Mouse (Mus musculus) midbrain, embryonic 14.5 days (tissue): Measurements from ENCODE around the gene Serpina3m. TPM values are rescaled to one million over a fixed set of nuclear protein-coding genes. Genes with fewer than 3 reads are reported as not detected.

ENCODE experiments used
- ATAC-seq: fragments of 200-750 bp; cut with Nextera tagmentation; 2 replicates; pipeline ENCODE4 v1.8.0; 2017; ENCODE audit warnings: moderate number of reproducible peaks, moderate library complexity; ENCODE audit not compliant: low FRiP score, low TSS enrichment
- DNase-seq: peaks from one replicate; pipeline ENCODE4 v3.0.0-alpha.2; 2015
- H3K27ac ChIP-seq: fragments of 300-500 bp; sonication (generic); replicated peaks from 2 replicates; pipeline ENCODE4 v1.5.1; 2014; ENCODE audit warnings: mild to moderate bottlenecking, low read depth, low read length, moderate library complexity
- H3K27me3 ChIP-seq: fragments of 300-500 bp; sonication (generic); 2 replicates; pipeline ENCODE4 v1.6.1; 2014; ENCODE audit warnings: low read length, control low read depth, mixed read lengths; ENCODE audit not compliant: control insufficient read depth, insufficient read depth
- H3K36me3 ChIP-seq: fragments of 300-500 bp; sonication (generic); 2 replicates; pipeline ENCODE4 v1.6.1; 2014; ENCODE audit warnings: low read length, control low read depth; ENCODE audit not compliant: control insufficient read depth, insufficient read depth
- H3K4me1 ChIP-seq: fragments of 300-500 bp; sonication (generic); 2 replicates; pipeline ENCODE4 v1.6.1; 2014; ENCODE audit warnings: mild to moderate bottlenecking, antibody characterized with exemption, low read length, control low read depth; ENCODE audit not compliant: control insufficient read depth, insufficient read depth
- H3K4me2 ChIP-seq: fragments of 300-500 bp; sonication (generic); 2 replicates; pipeline ENCODE4 v1.6.1; 2014; ENCODE audit warnings: mild to moderate bottlenecking, low read length, moderate library complexity
- H3K4me3 ChIP-seq: fragments of 300-500 bp; sonication (generic); replicated peaks from 2 replicates; pipeline ENCODE4 v1.5.1; 2014; ENCODE audit warnings: low read depth, low read length
- H3K9ac ChIP-seq: fragments of 300-500 bp; sonication (generic); replicated peaks from 2 replicates; pipeline ENCODE4 v1.6.1; 2014; ENCODE audit warnings: mild to moderate bottlenecking, low read length, moderate library complexity
- H3K9me3 ChIP-seq: fragments of 300-500 bp; sonication (generic); 2 replicates; pipeline ENCODE4 v1.6.1; 2016; ENCODE audit warnings: low read length, control low read depth, mixed read lengths; ENCODE audit not compliant: control insufficient read depth
- WGBS: fragments of 180-500 bp; shearing (Covaris S2); extraction: QIAGEN DNeasy Blood & Tissue Kit; methylation state at CpG from one replicate; pipeline ENCODE4 v1.1.7; 2014; 5-methylcytosine and 5-hydroxymethylcytosine counted together
- polyA plus RNA-seq: library from polyadenylated mRNA; unstranded; fragments of >200 nt; fragmentation: Nextera tagmentation; extraction: Ambion mirVana; gene quantifications from 2 replicates; pipeline ENCODE4 v1.2.1, GENCODE M21; 2014

Serpina3m gene
- polyA plus RNA-seq, 1 experiment from 2014 or later, result not detected

DNA sequence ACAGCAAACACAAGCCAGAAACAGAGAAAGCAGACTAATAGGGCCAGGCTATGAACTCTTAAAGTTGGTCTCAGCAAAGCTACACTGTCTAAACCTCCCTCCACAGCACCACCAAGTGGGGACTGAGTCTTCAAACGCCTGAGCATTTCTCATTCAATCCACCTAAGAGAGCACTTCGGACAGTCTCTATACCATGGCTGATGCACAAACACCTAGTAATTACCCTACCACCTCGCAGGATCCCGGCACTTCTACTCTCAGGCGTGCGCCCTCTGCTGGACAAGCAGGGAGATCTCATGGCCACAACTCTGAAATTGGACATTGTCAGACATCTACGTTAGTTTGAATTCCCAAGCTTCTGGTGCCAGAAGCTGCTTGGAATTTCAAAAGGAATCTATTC lies 88.6 kb downstream of the Serpina3m start:
- no peaks in the 10 kb centered on the region for H3K36me3 ChIP-seq
- H3K9ac ChIP-seq, result no peak overlapping the region
- H3K4me2 ChIP-seq, result no peak overlapping the region
- 5% methylated on average over 7 of the region's 7 CpGs for WGBS
- H3K27ac ChIP-seq, result no peak overlapping the region
- ATAC-seq (no peak), DNase-seq (peak; percentile 80)
- H3K4me1 ChIP-seq, result no peaks in the 10 kb centered on the region
- H3K9me3 ChIP-seq, result no peaks in the 10 kb centered on the region
- H3K4me3 ChIP-seq, result no peak overlapping the region
- H3K27me3 ChIP-seq, result no peaks in the 10 kb centered on the region

DNA sequence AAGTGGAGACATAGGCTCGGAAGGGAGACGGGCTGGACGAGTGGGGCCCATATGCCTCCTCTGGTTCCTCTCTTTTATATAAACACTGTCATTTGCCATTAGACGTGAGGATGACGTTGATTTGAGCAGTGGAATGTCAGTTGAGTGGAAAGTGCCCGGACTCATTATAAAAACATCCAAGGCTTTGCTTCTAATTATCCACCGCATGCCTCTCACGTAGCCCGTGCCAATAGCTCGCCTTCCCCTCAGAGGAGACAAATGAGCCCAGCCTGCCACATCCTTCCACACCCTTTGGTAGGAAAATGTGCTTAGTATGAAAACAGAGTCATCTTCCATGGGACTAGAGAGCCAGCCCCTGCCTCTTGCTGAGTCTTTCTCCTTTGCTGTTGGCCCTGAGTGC lies 93.1 kb downstream of the Serpina3m start:
- peak; percentile 17 for DNase-seq
- no peak overlapping the region for H3K4me2 ChIP-seq
- no peak overlapping the region for H3K4me3 ChIP-seq
- H3K27ac ChIP-seq, result no peak overlapping the region
- 59% methylated on average over 10 of the region's 10 CpGs for WGBS
- no peaks in the 10 kb centered on the region for H3K36me3 ChIP-seq
- no peak for ATAC-seq
- H3K9me3 ChIP-seq, result no peaks in the 10 kb centered on the region
- no peaks in the 10 kb centered on the region for H3K27me3 ChIP-seq
- H3K4me1 ChIP-seq, result no peaks in the 10 kb centered on the region
- no peak overlapping the region for H3K9ac ChIP-seq

GRCm38 (mm10) chr12:104433214-104433613 lies 94.9 kb downstream of the Serpina3m start:
- H3K27me3 ChIP-seq, result no peaks in the 10 kb centered on the region
- no peak overlapping the region for H3K9ac ChIP-seq
- H3K9me3 ChIP-seq, result no peaks in the 10 kb centered on the region
- H3K27ac ChIP-seq, result no peak overlapping the region
- no peaks in the 10 kb centered on the region for H3K36me3 ChIP-seq
- H3K4me1 ChIP-seq, result no peaks in the 10 kb centered on the region
- no peak overlapping the region for H3K4me3 ChIP-seq
- 18% methylated on average over 7 of the region's 7 CpGs for WGBS
- DNase-seq (no peak), ATAC-seq (no peak)
- H3K4me2 ChIP-seq, result no peak overlapping the region

DNA sequence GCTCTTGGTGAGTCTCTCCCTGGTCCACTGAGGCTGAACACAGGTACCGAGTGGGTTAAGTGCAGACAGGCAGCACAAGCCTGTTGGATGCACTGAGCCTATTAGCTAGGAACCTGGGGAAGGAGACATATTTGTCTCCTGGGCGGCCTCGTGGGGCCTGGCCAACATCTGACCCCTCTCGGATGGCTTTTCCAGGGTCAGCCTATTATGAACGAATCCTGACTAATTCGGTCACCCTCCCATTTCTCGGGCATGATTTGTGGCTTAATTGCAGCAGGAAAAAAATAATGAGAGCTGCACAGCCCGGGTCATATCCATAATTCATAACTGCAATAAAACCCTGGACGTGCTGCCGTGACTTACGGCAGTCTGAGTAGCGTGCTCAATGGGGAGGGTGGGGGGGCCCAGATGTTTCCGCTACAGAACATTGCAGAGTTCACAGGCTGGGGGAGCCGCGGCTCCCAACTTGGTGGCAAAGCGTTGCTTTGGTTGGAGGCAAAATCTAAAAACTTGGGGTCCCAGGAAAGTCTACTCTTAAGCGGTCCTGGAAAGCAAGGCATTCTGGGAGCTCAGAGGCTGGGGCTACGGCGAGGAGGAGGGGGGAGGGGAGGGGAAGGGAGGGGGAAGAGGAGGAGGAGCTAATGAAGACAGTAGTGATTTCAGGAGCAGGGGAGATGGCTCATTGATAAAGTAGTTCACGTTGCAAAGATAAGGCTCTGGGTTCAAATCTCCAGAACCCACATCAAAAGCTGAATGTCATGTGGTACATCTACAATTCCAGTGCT lies 95.9 kb downstream of the Serpina3m start:
- Histone ChIP-seq H3K4me1 (no peaks in the 10 kb centered on the region), H3K9ac (no peak overlapping the region), H3K4me3 (no peak overlapping the region), H3K36me3 (no peaks in the 10 kb centered on the region), H3K27ac (no peak overlapping the region), H3K4me2 (peak overlapping the region; percentile 21), H3K27me3 (no peaks in the 10 kb centered on the region), H3K9me3 (no peaks in the 10 kb centered on the region)
- ATAC-seq (no peak), DNase-seq (peak; percentile 35)
- WGBS, result 60% methylated on average over 20 of the region's 20 CpGs

- Histone ChIP-seq H3K4me3 (no peak overlapping the region), H3K27me3 (no peaks in the 10 kb centered on the region), H3K4me2 (no peak overlapping the region), H3K4me1 (no peaks in the 10 kb centered on the region), H3K9ac (no peak overlapping the region), H3K36me3 (no peaks in the 10 kb centered on the region), H3K27ac (no peak overlapping the region), H3K9me3 (no peaks in the 10 kb centered on the region)
- ATAC-seq (peak; percentile 43; the same call in 1 of the 2 replicates), DNase-seq (peak; percentile 92)
- 9% methylated on average over 22 of the region's 22 CpGs for WGBS
These were observed 101.9 kb downstream of the Serpina3m start for GRCm38 (mm10) chr12:104440087-104440760.

DNA sequence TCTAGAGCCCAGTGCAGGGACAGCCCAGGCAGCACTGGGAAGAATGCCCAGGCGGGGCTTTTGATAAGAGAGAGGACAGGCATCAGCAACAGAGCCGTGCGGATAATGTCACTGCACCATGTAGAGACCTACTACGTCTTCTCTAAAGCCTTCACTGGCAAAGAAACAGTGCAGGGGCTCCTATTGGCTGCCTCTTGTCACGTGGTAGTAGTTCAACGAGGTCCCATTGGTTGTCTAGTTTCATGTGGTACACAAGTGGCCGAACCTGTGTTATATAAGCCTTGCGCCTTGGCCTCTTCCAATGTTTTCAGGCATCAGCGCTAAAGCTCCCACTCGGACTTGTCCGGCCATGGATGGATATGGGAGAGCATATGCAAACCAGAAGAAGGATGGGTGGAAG lies 105.4 kb downstream of the Serpina3m start:
- Histone ChIP-seq H3K27me3 (no peaks in the 10 kb centered on the region), H3K36me3 (no peaks in the 10 kb centered on the region), H3K27ac (no peak overlapping the region), H3K9ac (no peak overlapping the region), H3K4me1 (no peaks in the 10 kb centered on the region), H3K4me2 (no peak overlapping the region), H3K4me3 (no peak overlapping the region), H3K9me3 (no peaks in the 10 kb centered on the region)
- 83% methylated on average over 11 of the region's 11 CpGs for WGBS
- ATAC-seq (no peak), DNase-seq (no peak)

Other genes with a start within 250 kb of the Serpina3m start
- not detected in 2 replicates for gene Serpina5, start 237.4 kb upstream of the Serpina3m start, polyA plus RNA-seq
- gene Serpina3a, start 225.8 kb upstream of the Serpina3m start, polyA plus RNA-seq, result not detected in 2 replicates
- not detected in 2 replicates for gene Serpina3b, start 210.5 kb upstream of the Serpina3m start, polyA plus RNA-seq
- gene Serpina3c, start 184.6 kb upstream of the Serpina3m start, polyA plus RNA-seq, result not detected in 2 replicates
- 0.43 TPM in 1 of 2 replicates, not detected in the other for gene Serpina3f, start 123.9 kb upstream of the Serpina3m start, polyA plus RNA-seq
- gene Serpina3g, start 102.2 kb upstream of the Serpina3m start, polyA plus RNA-seq, result 0.45 and 1.5 TPM in 2 replicates
- gene Serpina3i, start 75.4 kb upstream of the Serpina3m start, polyA plus RNA-seq, result not detected in 2 replicates
- not detected in 2 replicates for gene Serpina3j, start 23.9 kb upstream of the Serpina3m start, polyA plus RNA-seq
- not detected in 2 replicates for gene Serpina3k, start within 50 bp of the Serpina3m start, polyA plus RNA-seq
- 0.16 and 0.24 TPM in 2 replicates for gene Serpina3n, start 68.2 kb downstream of the Serpina3m start, polyA plus RNA-seq
- not detected in 2 replicates for gene Gsc, start 134.8 kb downstream of the Serpina3m start, polyA plus RNA-seq